Mouse (Mus musculus): ENCODE measurements around the gene Abraxas2.

Abraxas2 gene

GRCm38 (mm10) chr7:132859042-132859958, at the start of gene Abraxas2:
Gene Abraxas2 (plus strand): TSS chr7:132859225.
- in situ Hi-C loops (cut with MboI, MseI): loop anchor here in 1 of 2 experiments (25.0 kb wide), 1 partner anchor 778 kb away; the partner anchor contains the start of gene Edrf1

GRCm38 (mm10) chr7:132809721-132810120, 49.3 kb upstream of the Abraxas2 start:
- in situ Hi-C loops (cut with MboI, MseI): loop anchor here (5.0 kb wide), 2 partner anchors 43 to 82 kb away; partner anchors contain the start of gene Eef1akmt2 (in 1 of the 2)

- in situ Hi-C loops (cut with MboI, MseI): loop anchor here in 1 of 2 experiments (5.0 kb wide), 1 partner anchor 42 kb away; the partner anchor contains the start of gene Eef1akmt2
These were observed 48.7 kb upstream of the Abraxas2 start for GRCm38 (mm10) chr7:132810368-132810767.

GRCm38 (mm10) chr7:132810879-132811278, 48.1 kb upstream of the Abraxas2 start:
- in situ Hi-C loops (cut with MboI, MseI): loop anchor here in 1 of 2 experiments (5.0 kb wide), 1 partner anchor 41 kb away; the partner anchor contains the start of gene Eef1akmt2

GRCm38 (mm10) chr7:132811716-132812618, 47.1 kb upstream of the Abraxas2 start:
- in situ Hi-C loops (cut with MboI, MseI): loop anchor here in 1 of 2 experiments (5.0 kb wide), 1 partner anchor 40 kb away; the partner anchor contains the start of gene Eef1akmt2

- in situ Hi-C loops (cut with MboI, MseI): loop anchor here in 1 of 2 experiments (5.0 kb wide), 1 partner anchor 39 kb away; the partner anchor contains the start of gene Eef1akmt2
These were observed 46.2 kb upstream of the Abraxas2 start for GRCm38 (mm10) chr7:132812619-132813415.

GRCm38 (mm10) chr7:132813416-132814088, 45.5 kb upstream of the Abraxas2 start, which contains the start of gene Fam53b:
Gene Fam53b (minus strand): TSS chr7:132813886.
- in situ Hi-C loops (cut with MboI, MseI): loop anchor here in 1 of 2 experiments (5.0 kb wide), 1 partner anchor 39 kb away; the partner anchor contains the start of gene Eef1akmt2

GRCm38 (mm10) chr7:132814089-132814450, 45.0 kb upstream of the Abraxas2 start:
- in situ Hi-C loops (cut with MboI, MseI): loop anchor here in 1 of 2 experiments (5.0 kb wide), 1 partner anchor 38 kb away; the partner anchor contains the start of gene Eef1akmt2

GRCm38 (mm10) chr7:132815081-132815480, 43.9 kb upstream of the Abraxas2 start:
- in situ Hi-C loops (cut with MboI, MseI): no loop called here

GRCm38 (mm10) chr7:132816528-132816927, 42.5 kb upstream of the Abraxas2 start:
- in situ Hi-C loops (cut with MboI, MseI): no loop called here

- in situ Hi-C loops (cut with MboI, MseI): no loop called here
These were observed 42.0 kb upstream of the Abraxas2 start for GRCm38 (mm10) chr7:132817056-132817455.

- in situ Hi-C loops (cut with MboI, MseI): no loop called here
These were observed 38.3 kb upstream of the Abraxas2 start for GRCm38 (mm10) chr7:132820692-132821091.

GRCm38 (mm10) chr7:132823832-132824231, 35.2 kb upstream of the Abraxas2 start:
- in situ Hi-C loops (cut with MboI, MseI): no loop called here

GRCm38 (mm10) chr7:132824346-132825022, 34.5 kb upstream of the Abraxas2 start:
- in situ Hi-C loops (cut with MboI, MseI): loop anchor here in 1 of 2 experiments (5.0 to 25.0 kb wide), 2 partner anchors 58 to 1262 kb away; partner anchors contain the start of gene Bub3

- in situ Hi-C loops (cut with MboI, MseI): loop anchor here in 1 of 2 experiments (25.0 kb wide), 1 partner anchor 1269 kb away; the partner anchor contains the start of gene Bub3
These were observed 28.1 kb upstream of the Abraxas2 start for GRCm38 (mm10) chr7:132830955-132831354.

- in situ Hi-C loops (cut with MboI, MseI): loop anchor here in 1 of 2 experiments (25.0 kb wide), 1 partner anchor 1279 kb away; the partner anchor contains the start of gene Bub3
These were observed 17.7 kb upstream of the Abraxas2 start for GRCm38 (mm10) chr7:132841287-132841686.

- in situ Hi-C loops (cut with MboI, MseI): loop anchor here in 1 of 2 experiments (25.0 kb wide), 1 partner anchor 1280 kb away; the partner anchor contains the start of gene Bub3
These were observed 16.6 kb upstream of the Abraxas2 start for GRCm38 (mm10) chr7:132842455-132842854.

- in situ Hi-C loops (cut with MboI, MseI): loop anchor here in 1 of 2 experiments (25.0 kb wide), 1 partner anchor 1281 kb away; the partner anchor contains the start of gene Bub3
These were observed 15.9 kb upstream of the Abraxas2 start for GRCm38 (mm10) chr7:132843152-132843551.

Data from T-helper 17 cell (primary cell).